Mouse (Mus musculus): ENCODE results near the gene Olfr402. TPM values are rescaled to one million over a fixed set of nuclear protein-coding genes. Genes with fewer than 3 reads are reported as not detected.
"Not testable (repeated sequence)": the region's sequence is repeated elsewhere in the genome, so short reads cannot be mapped to it uniquely, and the experiment has no call there.

Gene Olfr402
- total RNA-seq (2021), result not detected

DNA sequence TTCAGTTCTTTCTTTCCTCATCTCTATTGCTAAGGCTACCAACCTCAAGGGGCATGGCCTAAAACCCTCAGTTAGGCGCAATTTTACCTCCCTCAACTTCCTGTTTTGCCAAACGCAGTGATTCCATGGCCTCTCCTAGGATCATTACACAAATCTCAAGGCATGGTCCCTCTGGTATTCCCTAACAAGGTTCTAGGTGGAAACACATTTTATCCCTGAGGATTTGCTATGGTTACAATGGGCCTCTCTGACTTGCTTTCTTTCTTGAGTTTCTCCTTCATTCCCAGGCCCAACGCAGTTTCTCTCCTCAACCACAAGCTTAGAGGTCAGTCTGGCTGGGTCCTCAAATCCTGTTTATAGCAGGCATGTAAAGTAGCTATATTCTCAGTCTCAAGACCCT is at the start of gene Olfr402:
Olfr402 (plus strand) TSS at position 301 of the 400 bp plus-strand sequence.
- DNase-seq (ENCODE audit: low spot score in 2 of 2), result no peak
- intact Hi-C loops (cut with DNase I), result no loop called here

DNA sequence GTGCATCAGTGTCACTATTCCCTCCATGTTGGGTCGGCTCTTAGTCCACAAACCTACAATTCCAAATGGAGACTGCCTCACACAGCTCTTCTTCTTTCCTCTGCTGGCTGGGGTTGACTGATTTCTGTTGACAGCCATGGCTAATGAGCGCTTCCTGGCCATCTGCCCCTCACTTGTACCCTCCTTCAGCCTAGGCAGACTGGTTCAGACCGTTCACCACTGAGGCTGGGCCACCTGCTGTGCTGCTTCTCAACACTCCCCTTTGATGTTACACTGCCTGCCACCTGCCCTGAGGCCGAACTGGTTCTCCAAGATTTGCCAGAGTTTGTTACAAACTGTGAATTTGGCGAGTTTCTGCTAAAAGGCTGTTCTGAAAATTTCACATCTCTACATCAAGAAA is 48.3 kb upstream of the Olfr402 start:
- intact Hi-C loops (cut with DNase I), result no loop called here

DNA sequence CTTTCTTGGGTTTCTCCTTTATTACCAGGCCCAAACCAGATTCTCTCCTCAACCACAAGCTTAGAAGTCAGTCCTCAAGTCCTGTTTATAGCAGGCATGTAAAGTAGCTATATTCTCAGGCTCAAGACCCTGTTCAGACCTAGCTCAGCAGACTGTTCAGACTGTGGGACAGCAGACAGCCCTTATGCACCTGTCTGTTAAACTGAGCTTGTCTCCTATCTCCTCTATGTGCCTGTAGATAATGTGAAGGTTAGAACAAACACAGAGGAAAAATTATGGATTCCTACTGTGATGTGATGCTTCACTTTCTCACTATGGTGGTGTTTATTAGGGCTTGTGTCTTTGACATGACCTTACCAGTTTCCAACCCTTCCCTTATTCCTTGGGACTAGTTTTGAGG is 39.9 kb upstream of the Olfr402 start, which contains the start of gene Olfr401:
Olfr401 (plus strand) TSS at position 301 of the 400 bp plus-strand sequence.
- DNase-seq (ENCODE audit: low spot score in 2 of 2), result no peak
- intact Hi-C loops (cut with DNase I), result no loop called here

More for the DNA sequence above, 48.3 kb upstream of the Olfr402 start:
- DNase-seq (ENCODE audit: low spot score in 2 of 2), result no peak

DNA sequence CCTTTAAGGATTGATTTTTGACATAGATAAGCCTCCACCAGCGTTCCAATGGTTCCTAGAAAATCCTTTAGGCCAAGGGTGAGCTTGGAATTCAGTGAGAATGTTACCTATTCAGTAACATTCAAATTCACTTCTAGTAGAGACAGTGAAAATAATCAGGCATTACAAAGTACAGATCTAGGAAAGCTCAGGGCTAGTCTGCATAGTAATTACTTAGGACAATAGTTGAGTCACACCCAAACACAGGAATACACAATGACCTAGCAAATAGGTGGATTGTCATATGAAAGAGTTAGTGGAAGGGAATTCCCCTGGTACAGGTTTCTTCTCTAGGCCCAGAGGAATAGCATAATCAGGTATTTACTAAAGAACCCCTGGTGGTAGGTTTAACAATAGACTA is 13.3 kb upstream of the Olfr402 start:
- intact Hi-C loops (cut with DNase I); DNase-seq (ENCODE audit: low spot score in 2 of 2): not testable (repeated sequence)

DNA sequence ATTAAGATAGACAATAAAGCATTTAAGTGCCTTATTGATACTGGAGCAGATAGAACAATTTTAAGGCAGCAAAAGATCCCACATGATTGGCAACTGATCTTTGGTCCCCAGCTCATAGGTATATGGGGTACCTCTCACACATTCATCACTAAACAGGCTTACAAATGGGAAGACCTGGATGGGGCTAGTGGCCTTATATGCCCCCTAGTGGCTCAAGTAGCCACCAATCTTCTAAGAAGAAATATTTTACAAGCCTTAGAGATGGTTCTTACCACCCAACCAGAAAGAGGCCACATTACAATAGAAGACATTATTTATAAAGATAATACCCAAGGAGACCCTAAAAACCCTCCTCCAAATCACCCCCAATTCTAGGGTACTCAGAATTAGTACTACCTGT is 7.5 kb upstream of the Olfr402 start:
- intact Hi-C loops (cut with DNase I), result no loop called here
- no peak for DNase-seq (ENCODE audit: low spot score in 2 of 2)

DNA sequence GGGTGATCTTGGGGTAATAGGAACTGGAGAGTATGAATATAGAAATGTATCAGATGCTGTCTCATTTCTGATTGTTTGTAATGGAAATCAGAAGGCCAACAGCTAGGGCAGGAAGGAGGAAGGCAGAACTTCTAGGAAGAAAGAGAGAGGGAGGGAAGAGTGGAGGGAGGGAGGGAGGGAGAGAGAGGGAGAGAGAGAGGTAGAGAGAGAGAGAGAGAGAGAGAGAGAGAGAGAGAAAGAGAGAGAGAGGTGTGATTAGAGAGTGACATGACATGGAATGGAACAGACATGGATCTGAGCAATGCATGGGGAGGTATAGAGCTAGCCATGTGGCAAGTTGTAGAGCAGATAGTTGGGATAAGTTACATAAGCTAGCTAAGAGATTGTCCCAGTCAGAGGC is 15.4 kb downstream of the Olfr402 start:
- DNase-seq (ENCODE audit: low spot score in 2 of 2), result no peak
- intact Hi-C loops (cut with DNase I), result no loop called here

DNA sequence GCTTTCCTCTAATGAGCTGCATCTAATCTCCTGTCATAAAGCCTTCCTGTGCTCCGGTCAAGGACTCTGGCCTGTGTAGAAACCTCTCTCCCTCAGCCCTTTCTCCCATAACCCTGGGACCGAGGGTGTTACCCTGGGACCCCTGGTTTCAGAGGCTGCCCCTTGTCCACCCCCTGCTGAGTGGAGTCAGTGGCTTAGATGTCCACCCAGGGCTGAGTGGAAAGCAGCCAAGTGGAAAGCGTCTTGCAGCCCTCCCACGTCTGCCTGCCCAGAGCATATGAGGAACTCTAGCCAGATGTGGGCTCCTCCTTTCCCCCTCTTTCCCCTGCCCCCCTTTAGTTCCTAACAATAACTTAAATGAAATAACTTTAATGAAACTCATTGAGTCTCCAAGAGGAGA is 29.8 kb downstream of the Olfr402 start:
- intact Hi-C loops (cut with DNase I), result no loop called here
- DNase-seq (ENCODE audit: low spot score in 2 of 2), result no peak

DNA sequence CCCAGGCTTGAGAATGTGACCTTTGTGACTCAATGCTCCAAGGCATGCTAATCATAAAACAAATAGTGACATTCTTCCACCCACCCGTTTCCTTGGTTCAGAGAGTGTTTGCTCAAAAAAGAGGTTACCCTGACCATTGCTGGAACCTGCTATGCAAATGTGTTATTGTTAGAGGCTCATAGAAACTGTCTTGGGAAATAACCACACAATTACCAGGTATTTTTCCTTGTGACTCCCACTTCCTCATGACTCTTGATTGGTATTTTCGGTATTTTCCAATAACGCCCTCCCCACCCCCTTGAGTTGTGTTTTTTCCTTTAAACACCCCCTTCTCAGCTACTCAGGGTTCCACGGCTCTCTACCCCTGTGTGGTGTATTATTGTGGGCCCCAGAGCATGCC is 30.4 kb downstream of the Olfr402 start:
- intact Hi-C loops (cut with DNase I), result no loop called here
- no peak for DNase-seq (ENCODE audit: low spot score in 2 of 2)

DNA sequence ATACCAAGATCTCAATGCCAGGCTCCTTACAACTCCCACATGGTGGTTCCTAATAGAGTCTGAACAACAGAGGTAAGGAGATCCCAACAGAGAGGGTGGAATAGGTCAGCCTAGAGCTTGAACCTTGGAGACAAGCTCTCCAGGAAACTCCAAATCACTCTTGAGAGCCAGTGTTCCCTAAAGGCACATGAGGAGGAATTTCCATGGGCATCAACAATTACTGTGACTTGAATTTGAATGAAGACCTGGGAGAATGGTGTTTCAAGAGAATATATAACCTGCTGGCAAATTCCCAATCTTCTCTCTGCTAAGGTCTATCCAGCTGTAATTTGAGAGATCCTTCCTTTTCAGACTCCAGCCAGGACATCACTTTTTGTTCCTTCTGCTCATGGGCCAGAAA is 32.6 kb downstream of the Olfr402 start, which contains the start of gene Olfr403:
Olfr403 (plus strand) TSS at position 301 of the 400 bp plus-strand sequence.
- DNase-seq (ENCODE audit: low spot score in 2 of 2), result no peak
- intact Hi-C loops (cut with DNase I), result no loop called here

Other genes with a start within 250 kb of the Olfr402 start
- gene Olfr395, start 244.2 kb upstream of the Olfr402 start, total RNA-seq (2021), result not detected
- not detected for gene Olfr23, start 216.9 kb upstream of the Olfr402 start, total RNA-seq (2021)
- gene Olfr397, start 192.7 kb upstream of the Olfr402 start, total RNA-seq (2021), result not detected
- not detected for gene Olfr398, start 163.1 kb upstream of the Olfr402 start, total RNA-seq (2021)
- not detected for gene Olfr139, start 97.0 kb upstream of the Olfr402 start, total RNA-seq (2021)
- gene Olfr399, start 96.9 kb upstream of the Olfr402 start, total RNA-seq (2021), result not detected
- gene Zfp616, start 83.6 kb upstream of the Olfr402 start, total RNA-seq (2021), result not detected
- gene Olfr401, start 39.8 kb upstream of the Olfr402 start, total RNA-seq (2021), result not detected
- gene Olfr403, start 32.7 kb downstream of the Olfr402 start, total RNA-seq (2021), result not detected
- not detected for gene Olfr43, start 57.9 kb downstream of the Olfr402 start, total RNA-seq (2021)
- gene Olfr406, start 106.3 kb downstream of the Olfr402 start, total RNA-seq (2021), result not detected
- not detected for gene Olfr59, start 130.2 kb downstream of the Olfr402 start, total RNA-seq (2021)
- gene Olfr410, start 184.5 kb downstream of the Olfr402 start, total RNA-seq (2021), result not detected
- not detected for gene Olfr411, start 199.1 kb downstream of the Olfr402 start, total RNA-seq (2021)
- not detected for gene Olfr412, start 208.5 kb downstream of the Olfr402 start, total RNA-seq (2021)

All from left cerebral cortex, postnatal 25 days (tissue).